Mouse (Mus musculus) layer of hippocampus, postnatal 10 days (tissue): Measurements from ENCODE around the gene Arxes2. TPM values are rescaled to one million over a fixed set of nuclear protein-coding genes. Genes with fewer than 3 reads are reported as not detected.
"Not testable (repeated sequence)": the region's sequence is repeated elsewhere in the genome, so short reads cannot be mapped to it uniquely, and the experiment has no call there.

Experiments used
- DNase-seq, 2 experiments: peaks; one replicate each; pipeline ENCODE4 v3.0.0; 2021; ENCODE audit warnings: low spot score in 2 of 2
- long read RNA-seq: library from polyadenylated mRNA; stranded (forward); transcript quantifications from one replicate; pipeline ENCODE4 v2.0.0, GENCODE M21; 2023
- total RNA-seq, 2 experiments: library from RNA; stranded (reverse); gene quantifications; 2 replicates each; pipeline ENCODE4 v1.2.3; 2021

Gene Arxes2
- total RNA-seq: 100 to 1,000 TPM; 104 to 120 TPM
- long read RNA-seq, transcript Arxes2-201 (1 exons, 1,532 nt): major isoform, 165 of 165 reads
- long read RNA-seq, partial matches to known transcripts: 0 of 165 reads
- long read RNA-seq, other reads (novel, unspliced or antisense): 0 of 165 reads

- DNase-seq: not testable (repeated sequence)
Observed at GRCm38 (mm10) chrX:135993664-135994119, at the start of gene Arxes2. Arxes2 (plus strand) TSS chrX:135993824.

GRCm38 (mm10) chrX:135948699-135949437, 44.8 kb upstream of the Arxes2 start:
- no peak for DNase-seq

- no peak for DNase-seq
Observed at GRCm38 (mm10) chrX:135956988-135957690, 36.5 kb upstream of the Arxes2 start.

GRCm38 (mm10) chrX:135957691-135958081, 35.9 kb upstream of the Arxes2 start:
- no peak for DNase-seq

GRCm38 (mm10) chrX:135958589-135959225, 34.9 kb upstream of the Arxes2 start:
- DNase-seq: no peak

- no peak for DNase-seq
Observed at GRCm38 (mm10) chrX:135959536-135959935, 34.1 kb upstream of the Arxes2 start.

GRCm38 (mm10) chrX:135962342-135962741, 31.3 kb upstream of the Arxes2 start:
- no peak for DNase-seq

GRCm38 (mm10) chrX:135963130-135963529, 30.5 kb upstream of the Arxes2 start:
- no peak for DNase-seq

GRCm38 (mm10) chrX:135963629-135964028, 30.0 kb upstream of the Arxes2 start:
- peak; percentile 19 to 48 for DNase-seq

- DNase-seq: no peak
Observed at GRCm38 (mm10) chrX:135973597-135974423, 19.8 kb upstream of the Arxes2 start.

GRCm38 (mm10) chrX:135974424-135975225, 19.0 kb upstream of the Arxes2 start:
- no peak for DNase-seq

- peak; percentile 82 to 87 for DNase-seq
Observed at GRCm38 (mm10) chrX:135975226-135975552, 18.4 kb upstream of the Arxes2 start.

GRCm38 (mm10) chrX:135984539-135985260, 8.9 kb upstream of the Arxes2 start:
- no peak for DNase-seq

GRCm38 (mm10) chrX:135986267-135986666, 7.4 kb upstream of the Arxes2 start:
- no peak for DNase-seq

- DNase-seq: no peak
Observed at GRCm38 (mm10) chrX:135990661-135991060, 3.0 kb upstream of the Arxes2 start.

- not testable (repeated sequence) for DNase-seq
Observed at GRCm38 (mm10) chrX:135993192-135993594, 431 bp upstream of the Arxes2 start.

GRCm38 (mm10) chrX:136007199-136007843, 13.7 kb downstream of the Arxes2 start:
- DNase-seq: no peak

- no peak for DNase-seq
Observed at GRCm38 (mm10) chrX:136014392-136014791, 20.8 kb downstream of the Arxes2 start.

GRCm38 (mm10) chrX:136030331-136030730, 36.7 kb downstream of the Arxes2 start:
- no peak for DNase-seq
